Mouse (Mus musculus) G1E-ER4 (cell line): ENCODE data around the gene Slc29a2. TPM values are rescaled to one million over a fixed set of nuclear protein-coding genes. Genes with fewer than 3 reads are reported as not detected.

Source experiments
- GATA1 ChIP-seq: IDR thresholded peaks from one replicate; pipeline ENCODE4 v1.8.0; 2012; ENCODE audit warnings: low read length, inconsistent platforms
- polyA plus RNA-seq: library from polyadenylated mRNA; stranded (reverse); fragments of >175 nt; gene quantifications from 2 replicates; pipeline ENCODE4 v1.2.3, GENCODE M21; 2012

The Slc29a2 gene
- polyA plus RNA-seq, 1 experiment = 4.1 TPM

DNA sequence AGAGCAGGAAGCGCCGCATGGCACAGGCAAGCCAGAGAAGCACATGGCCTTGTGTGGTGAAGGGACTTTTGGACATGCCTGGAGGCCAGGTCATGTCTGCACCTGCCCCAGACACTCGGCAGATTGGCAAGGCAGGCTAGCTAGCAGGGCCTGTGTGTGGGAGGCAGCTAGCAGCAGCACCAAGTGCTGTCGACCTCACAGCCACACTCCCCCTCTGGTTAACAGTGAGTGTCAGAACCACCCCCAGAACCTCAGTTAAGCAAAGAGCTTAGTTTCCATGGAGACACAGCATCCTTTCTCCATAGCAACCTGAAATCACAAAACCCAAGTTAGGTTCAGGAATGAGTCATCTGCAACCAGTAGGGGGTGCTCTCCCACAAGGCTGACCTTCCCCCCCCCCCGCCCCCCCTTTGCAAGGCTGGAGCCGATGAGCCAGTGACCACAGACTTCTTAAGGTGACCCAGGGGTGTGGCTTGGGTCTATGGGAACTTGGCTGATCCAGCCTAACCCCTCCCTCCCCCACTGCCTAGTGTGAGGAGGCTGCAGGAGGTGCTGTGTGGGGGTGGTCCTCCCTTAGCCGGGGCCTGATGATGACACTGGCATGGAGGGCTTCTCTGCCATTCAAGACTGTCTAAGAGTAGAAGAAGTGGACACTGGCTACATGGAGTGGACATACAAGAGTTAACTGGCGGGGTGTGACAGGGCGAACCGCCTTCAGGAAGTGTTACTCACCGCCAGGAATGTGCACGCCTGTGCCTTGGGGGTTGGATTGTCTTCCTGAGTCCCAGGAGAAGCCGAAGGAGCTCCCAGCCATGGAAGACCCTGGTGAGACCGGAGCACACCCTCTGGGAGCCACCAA is 26.6 kb downstream of the Slc29a2 start, which contains the start of gene Rin1:
Gene Rin1, plus strand, starts transcription at position 435 of the 859 bp plus-strand sequence.
- no peak for TF ChIP-seq GATA1

DNA sequence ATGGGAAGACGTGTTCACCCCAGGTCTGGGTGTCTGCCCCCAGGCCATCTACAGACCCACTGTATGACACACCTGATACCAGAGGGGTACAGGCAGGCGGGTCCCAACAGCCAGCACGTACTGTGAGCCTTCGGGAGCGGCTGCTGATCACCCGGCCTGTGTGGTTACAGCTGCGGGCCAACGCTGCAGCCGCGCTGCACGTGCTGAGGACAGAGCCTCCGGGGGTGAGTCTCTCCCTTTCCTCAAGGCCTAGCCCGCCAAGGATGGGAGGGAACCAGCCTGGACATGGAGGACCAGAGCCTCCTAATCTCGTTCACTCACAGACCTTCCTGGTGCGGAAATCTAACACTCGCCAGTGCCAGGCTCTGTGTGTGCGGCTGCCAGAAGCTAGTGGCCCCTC is 27.4 kb downstream of the Slc29a2 start:
- no peak for TF ChIP-seq GATA1

DNA sequence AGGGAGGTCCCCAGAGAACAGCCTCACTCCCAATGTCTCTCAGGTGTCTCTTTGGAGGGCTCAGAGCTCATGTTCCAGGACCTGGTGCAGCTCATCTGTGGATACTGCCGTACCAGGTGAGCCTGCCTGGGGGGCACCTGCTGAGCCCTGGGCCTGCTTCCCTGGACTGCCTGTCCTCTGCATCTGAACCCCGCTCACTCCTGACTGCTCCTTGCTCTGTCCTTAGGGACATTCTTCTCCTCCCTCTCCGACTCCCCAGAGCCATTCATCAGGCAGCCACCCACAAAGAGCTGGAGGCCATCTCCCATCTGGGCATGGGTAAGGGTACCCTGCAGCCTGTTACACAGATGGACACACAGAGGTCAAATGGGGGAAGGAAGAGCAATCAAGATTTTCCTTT is 27.9 kb downstream of the Slc29a2 start:
- TF ChIP-seq GATA1 = no peak

DNA sequence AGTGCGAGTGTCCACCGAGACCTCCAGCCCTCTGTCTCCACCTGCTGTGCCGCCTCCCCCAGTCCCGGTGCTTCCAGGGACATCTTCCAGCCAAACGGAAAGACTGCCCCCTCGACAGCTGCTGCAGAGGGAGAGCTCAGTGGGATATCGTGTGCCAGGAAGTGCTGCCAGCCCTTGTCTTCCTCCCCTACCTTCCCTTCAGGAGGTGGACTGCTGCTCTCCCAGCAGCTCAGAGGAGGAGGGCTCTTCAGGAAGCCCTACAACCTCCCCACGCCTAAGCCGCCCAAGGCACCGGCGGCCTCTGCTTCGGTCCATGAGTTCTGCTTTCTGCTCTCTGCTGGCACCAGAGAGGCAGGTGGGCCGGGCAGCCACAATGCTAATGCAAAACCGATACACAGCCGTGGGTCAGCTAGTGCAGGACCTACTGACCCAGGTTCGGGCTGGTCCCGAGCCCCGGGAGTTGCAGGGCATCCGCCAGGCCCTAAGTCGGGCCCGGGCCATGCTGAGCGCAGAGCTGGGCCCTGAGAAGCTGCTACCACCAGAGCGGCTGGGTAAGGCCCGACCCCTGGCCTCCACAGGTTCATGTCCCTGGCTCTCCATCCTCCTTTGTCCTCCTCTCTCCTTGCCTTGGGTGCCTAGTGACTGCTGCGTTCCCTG is 28.6 kb downstream of the Slc29a2 start:
- no peak for TF ChIP-seq GATA1

DNA sequence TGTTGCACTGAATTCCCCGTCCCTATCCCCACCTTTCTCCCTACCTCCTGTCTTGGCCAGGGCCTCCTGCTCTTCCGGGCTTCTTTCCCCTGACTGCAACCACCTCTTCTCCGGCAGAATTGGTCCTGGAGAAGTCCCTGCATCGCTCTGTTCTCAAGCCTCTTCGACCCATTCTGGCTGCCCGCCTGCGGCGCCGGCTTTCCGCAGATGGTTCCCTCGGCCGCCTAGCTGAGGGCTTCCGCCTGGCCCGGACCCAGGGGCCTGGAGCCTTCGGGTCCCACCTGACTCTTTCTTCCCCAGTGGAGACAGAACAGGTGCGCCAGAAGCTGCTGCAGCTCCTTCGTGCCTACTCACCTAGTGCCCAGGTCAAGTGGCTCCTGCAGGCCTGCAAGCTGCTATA is 29.2 kb downstream of the Slc29a2 start:
- no peak for TF ChIP-seq GATA1

DNA sequence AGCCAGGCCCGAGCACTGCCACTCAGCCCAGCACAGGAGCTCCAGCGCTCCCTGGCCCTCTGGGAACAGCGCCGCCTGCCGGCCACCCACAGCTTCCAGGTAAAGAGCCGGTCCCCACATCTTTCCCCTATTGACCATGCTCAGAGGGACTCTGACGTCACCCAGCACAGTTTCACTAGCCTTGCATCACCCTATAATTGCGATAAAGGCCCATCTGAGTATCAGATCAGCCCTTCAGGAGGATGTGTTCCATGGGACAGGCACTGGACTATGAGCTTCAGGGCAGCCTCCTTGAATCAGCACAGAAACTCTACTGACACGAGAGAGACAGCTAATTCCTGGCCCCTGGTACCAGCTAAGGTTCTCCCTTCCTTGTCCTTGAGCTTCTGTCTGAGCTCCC is 30.2 kb downstream of the Slc29a2 start:
- no peak for TF ChIP-seq GATA1

DNA sequence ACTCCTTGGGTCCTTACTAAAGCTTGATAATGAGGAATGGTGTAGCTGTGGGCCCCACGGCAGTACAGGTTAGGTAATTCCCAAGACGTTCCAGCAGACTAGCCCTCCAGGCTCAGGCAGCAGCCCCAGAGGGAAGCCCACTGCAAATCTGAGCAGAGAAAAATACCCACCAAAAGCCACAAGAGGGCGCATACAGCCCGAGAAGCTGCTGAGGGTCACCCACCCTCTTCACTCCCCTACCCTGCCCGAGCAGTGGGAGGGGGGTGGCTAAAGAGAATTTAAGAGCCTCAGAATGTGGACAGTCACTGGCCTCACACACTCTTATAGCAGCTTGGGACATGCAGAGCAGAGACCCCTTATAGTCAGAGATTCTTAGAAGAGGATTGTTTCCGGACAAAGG is 32.6 kb downstream of the Slc29a2 start:
- TF ChIP-seq GATA1 = no peak

DNA sequence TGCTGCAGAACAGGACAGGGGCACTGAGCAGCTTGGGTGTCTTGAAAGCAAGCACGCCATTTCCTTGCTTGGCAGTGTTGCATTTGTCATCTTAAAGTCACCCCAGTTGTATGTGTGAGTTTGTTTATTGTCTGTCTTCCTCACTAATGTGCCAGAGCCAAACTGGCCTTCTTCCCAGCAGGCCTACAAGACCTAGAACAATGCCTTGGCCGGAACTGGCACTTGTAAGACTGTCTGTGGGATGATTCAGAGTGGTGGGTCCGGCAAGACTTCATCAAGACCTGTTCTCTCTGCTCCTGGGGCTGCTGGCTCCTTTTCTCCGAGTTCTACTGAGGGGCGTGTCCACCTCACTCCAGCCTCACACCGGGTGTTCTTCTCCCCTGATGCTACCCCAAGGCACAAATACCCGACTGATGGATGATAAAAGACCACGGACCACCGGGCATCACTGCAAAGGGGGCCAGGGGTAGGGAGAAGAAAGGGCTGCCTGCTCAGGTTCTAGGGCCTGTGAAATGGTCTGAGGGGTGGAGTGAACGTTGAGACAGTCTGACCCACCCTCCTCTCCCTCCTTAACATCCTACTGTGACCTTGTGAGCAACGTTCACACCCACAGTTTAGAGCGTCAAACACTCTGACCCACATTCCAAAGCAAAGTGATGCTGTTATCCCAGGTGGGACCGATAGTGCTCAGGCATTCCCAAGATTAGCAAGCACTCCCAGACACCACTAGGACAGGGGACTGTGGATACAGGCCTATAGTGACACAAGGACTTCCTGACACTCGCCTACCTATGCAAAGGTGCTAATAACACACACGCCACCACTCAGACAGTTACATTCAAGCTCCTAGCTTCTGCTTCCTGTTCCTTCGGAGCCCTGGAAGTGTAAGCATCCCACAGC is 34.5 kb downstream of the Slc29a2 start:
- no peak for TF ChIP-seq GATA1

DNA sequence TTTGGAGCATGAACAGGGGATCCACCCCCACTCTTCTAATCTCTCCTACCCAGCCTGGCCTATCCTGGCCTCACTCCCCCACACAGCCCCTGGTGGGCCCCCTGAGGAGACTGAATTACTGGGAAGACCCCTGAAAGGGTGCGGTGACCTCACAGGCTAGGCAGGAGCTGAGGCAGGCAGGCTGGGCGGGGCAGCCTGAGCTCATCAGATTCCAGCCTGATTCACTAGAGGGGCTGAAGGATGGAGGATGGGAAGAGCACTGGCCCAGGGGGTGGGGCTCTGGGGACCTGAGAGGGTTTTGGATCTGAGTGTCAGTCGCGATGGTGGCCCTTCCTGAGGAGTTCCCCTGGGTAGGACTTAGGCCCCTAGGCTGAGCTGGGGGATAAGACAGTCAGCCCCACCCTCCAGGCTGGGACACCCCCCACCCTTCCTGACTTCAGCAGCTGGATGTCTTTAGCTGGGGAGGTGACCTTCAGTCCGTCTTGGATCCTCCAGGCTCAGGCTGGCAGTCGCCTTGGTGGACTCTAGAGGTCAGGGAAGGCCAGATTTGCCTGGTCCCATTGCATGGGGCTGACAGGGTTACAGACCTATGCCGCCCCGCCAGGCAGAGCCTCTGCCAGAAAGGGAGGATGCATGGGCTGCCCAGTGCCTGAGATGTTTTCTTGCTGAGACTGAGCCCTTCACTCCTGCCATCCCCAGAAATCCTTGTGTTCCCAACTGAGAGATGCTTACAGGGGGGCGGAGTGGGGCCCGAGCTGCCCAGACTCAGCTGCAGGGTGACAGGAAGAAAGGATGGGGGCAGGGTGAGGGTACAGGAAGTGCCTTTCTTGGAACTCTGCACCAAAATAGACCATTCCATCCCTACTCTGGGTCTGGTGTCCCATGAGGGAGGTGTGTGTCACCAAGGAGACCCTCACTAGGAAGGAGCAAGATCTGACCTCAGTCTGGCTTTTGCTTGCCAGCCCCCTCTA is 35.4 kb downstream of the Slc29a2 start:
- TF ChIP-seq GATA1 = no peak

DNA sequence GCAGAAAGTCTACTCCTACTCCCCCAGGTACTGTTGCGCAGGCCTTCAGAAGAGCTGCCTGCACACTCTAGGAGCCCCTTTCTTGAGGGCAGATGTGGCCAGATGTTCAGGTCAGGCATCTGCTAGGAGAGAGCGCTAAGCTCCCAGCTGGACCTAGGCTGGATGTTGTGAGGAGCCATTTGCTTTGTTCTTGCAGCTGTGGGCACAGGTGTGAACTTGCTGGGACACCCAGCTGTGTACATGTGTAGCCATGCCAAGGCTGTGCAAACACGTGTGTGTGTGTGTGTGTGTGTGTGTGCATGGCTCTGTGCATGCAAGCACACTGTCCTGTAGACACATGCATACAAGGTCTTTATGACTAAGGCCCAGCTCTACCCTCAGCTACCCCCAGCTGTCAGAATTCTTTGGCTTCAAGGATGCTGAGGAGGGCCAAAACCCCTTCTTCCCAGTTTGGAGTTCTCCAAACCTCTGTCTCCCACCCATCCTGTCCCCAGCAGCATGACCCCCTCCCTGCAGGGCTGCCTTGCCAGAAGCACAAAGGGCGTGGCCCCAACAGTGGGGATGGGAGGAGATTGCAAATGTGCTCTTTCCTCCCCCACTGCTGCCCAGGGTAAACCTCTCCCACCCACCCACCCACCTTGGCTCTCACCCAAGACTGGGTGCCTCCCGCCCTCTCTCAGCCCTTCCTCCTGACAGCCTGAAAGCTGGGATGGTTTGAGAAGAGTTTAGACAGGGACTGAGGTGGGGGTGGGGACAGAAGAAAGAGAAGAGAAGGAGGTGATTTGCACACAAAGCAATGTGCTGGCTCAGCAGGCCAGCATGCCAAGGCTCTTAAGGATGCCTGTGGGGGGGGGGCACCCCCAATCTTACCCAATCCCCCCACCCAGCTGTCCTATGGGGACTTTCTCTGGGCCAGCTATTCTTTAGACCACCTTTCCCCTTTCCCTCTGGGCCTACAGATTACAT is 37.0 kb downstream of the Slc29a2 start:
- TF ChIP-seq GATA1 = no peak

DNA sequence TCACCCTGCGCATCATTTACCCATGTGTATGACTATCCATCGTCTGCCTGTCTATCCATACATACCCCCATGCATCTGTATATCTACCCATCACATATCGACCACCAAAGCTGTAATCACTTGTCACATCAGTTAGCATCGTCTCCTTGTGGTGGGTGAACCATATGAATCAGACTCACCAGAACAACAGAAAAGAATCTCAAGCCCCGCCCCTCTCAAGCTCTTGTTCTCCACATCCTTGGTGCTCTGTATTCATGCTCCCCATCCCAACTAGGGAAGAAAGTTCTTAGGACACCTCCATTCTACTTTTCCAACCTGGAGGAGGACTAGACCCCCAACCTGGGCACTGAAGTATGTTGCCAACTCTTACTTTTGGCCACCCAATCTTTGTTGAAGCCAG is 38.4 kb downstream of the Slc29a2 start:
- no peak for TF ChIP-seq GATA1

DNA sequence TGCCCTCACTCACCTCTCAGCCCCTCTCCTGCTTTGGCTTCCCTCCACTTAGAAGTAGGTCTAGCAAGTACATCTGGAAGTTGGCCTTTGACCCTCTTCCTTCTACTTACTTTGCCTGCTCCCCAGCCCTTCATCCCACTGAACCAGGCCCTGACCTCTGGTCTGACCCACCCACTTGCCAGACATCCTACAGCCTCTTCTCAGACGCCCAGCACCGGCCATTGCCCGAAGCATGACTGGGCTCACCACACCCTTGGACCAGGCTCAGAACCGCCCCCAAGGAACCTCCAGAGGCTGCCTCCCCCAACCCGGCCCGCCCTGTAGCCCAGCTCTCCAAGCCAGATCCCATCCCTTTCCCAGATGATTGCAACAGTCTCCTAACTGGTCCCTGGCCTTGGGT is 38.8 kb downstream of the Slc29a2 start:
- TF ChIP-seq GATA1 = no peak

DNA sequence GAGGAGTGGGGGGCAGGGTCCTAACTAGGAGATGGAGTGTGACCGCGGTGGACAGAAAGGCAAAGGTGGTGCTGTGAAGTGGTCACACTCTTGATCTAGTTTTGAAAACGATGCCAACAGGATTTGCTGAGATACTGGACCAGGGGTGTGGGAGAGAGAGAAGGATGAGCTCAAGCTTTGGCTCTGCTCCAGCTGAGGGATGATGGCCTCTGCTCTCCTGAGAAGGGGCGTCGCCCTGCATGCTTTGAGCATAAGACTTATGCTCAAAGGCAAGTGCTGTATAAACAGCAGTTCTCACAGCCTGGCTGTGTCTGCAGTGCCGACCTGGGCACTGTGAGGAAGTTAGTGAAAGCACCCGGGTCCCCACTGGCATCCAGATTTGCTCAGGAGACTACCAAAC is 41.4 kb downstream of the Slc29a2 start:
- no peak for TF ChIP-seq GATA1

DNA sequence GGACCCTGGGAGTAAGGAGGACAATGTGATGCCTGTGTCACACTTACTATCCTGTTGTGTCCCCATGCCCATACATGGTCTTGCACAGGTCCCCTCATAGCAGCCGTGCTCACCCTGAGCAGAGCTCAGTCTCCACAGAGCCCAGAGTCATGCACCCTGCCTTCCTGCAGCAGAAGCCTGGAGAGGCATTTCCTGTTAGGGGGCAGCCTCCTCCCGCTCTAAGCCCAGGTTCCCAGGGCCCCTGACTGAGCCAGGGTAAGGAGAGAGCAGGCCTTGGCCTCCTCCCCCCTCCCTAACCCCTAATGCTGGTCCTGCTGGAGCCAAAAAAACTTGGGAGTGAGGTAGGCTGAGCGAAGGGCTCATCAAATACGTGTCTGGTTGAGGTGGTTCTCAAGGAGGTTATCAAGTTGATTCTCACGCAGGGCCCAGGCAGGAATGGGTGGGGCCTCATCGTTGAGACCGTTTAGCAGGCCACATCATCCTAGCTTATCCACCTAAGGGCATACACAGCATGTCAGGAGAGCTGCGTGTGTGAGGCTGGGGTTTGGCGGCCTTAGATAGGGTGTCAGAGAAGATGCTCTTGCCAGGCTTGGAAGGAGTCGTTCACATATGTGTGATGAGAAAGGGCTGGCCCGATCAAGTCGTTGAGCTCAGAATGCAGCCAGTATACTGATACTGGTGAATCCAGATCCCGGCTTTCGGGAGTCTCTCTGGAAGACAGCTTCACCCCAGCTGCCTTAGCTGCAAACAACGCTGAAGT is 43.6 kb downstream of the Slc29a2 start:
- no peak for TF ChIP-seq GATA1
